Mouse (Mus musculus): ENCODE measurements around the gene Npm1. TPM values are rescaled to one million over a fixed set of nuclear protein-coding genes. Genes with fewer than 3 reads are reported as not detected.

Npm1 gene
- polyA plus RNA-seq, 1 experiment from 2014 or later: 908 TPM

DNA sequence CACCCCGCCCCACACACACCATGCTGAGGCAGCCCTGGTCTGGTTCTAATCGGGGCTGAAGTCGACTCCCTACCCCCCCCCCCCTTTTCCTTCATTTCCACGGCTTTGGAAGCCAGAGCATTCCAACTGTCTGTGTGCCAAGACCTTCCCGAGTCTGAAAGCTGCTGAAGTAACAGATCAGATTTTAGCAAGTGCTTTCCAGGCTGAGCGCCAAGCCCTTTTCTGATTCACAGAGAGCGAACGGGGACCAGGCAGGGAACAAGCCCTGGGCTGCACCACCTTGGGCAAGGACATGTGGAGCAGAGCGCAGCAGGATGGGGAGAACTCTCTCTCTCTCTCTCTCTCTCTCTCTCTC is 16.9 kb downstream of the Npm1 start:
- ChIA-PET CTCF (no interaction called here), POLR2A (interaction anchor here (0.7 kb wide), 1 partner anchor 30 kb away, joined by 8 read pairs; no protein-coding TSS in a partner anchor)
- in situ Hi-C loops (cut with MboI; ENCODE audit: low pct_unique_long_range_greater_than_20kb): loop anchor here (10.0 kb wide), 1 partner anchor 521 kb away; no protein-coding TSS in a partner anchor
- ATAC-seq (no peak), DNase-seq (ENCODE audit: low read depth, low spot score) (peak; percentile 63)
- no peak for TF ChIP-seq CTCF (IDR thresholded peaks at IDR 0.05)
- H3K27me3 ChIP-seq: no peaks in the 10 kb centered on the region

- in situ Hi-C loops (cut with MboI; ENCODE audit: low pct_unique_long_range_greater_than_20kb): loop anchor here (10.0 kb wide), 1 partner anchor 521 kb away; no protein-coding TSS in a partner anchor
- ATAC-seq: no peak
- no peak for DNase-seq (ENCODE audit: low read depth, low spot score)
- CTCF ChIA-PET: no interaction called here
- POLR2A ChIA-PET: no interaction called here
- TF ChIP-seq CTCF (IDR thresholded peaks at IDR 0.05): no peak
- H3K27me3 ChIP-seq: no peaks in the 10 kb centered on the region
Measured at GRCm38 (mm10) chr11:33145201-33146142, 17.5 kb downstream of the Npm1 start.

DNA sequence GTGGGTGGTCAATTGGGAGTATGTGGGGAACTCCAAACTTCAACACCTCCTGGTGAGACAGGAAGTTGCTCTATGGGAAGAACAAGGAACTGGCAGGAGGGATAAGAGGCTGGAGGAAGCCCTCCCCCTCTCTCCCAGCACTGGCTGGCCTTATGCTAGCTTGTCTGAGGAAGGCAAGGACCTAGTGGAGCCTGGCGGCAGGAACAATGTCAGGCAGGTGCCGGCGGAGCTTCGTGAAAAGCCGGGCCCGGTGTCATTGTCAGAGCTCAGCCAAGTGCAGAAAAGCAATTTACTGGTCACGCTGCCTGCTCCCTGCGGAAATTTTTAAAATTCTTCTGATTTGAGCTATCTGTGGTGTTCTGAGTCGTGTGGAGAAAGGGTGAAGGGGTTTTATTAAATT is 19.1 kb downstream of the Npm1 start:
- POLR2A ChIA-PET: no interaction called here
- ATAC-seq (peak; percentile 52), DNase-seq (ENCODE audit: low read depth, low spot score) (peak; percentile 49)
- TF ChIP-seq CTCF (IDR thresholded peaks at IDR 0.05): no peak
- CTCF ChIA-PET: interaction anchor here (0.9 to 1.0 kb wide), 2 partner anchors 9 to 338 kb away, joined by 3 read pairs; no protein-coding TSS in a partner anchor
- in situ Hi-C loops (cut with MboI; ENCODE audit: low pct_unique_long_range_greater_than_20kb): loop anchor here (5.0 to 10.0 kb wide), 2 partner anchors 427 to 519 kb away; no protein-coding TSS in a partner anchor
- H3K27me3 ChIP-seq: no peaks in the 10 kb centered on the region

DNA sequence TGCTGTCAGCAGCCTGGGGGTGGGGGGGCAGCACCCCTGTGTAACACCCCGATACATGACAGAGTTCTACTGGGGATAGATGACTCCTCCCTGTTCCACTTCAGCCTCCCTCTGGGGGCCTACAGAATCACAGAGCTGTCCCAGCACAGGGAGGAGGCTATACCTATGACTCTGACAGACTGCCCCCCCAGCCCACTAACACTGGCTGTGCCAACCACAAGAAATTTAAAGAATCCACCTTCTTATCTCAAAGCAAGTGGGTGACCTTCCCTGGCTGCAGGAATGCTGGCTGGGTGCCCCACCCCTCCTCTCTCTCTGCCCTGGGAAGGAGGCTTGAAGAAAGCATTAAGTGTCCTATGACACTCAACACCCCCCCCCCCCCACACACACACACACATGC is 20.2 kb downstream of the Npm1 start:
- in situ Hi-C loops (cut with MboI; ENCODE audit: low pct_unique_long_range_greater_than_20kb): loop anchor here (5.0 to 10.0 kb wide), 2 partner anchors 426 to 518 kb away; no protein-coding TSS in a partner anchor
- DNase-seq (ENCODE audit: low read depth, low spot score): no peak
- POLR2A ChIA-PET: interaction anchor here (1.0 kb wide), 1 partner anchor 16 kb away, joined by 6 read pairs; no protein-coding TSS in a partner anchor
- no peak for TF ChIP-seq CTCF (IDR thresholded peaks at IDR 0.05)
- ATAC-seq: peak; percentile 19
- CTCF ChIA-PET: interaction anchor here (0.9 to 1.0 kb wide), 2 partner anchors 10 to 422 kb away, joined by 3 read pairs; no protein-coding TSS in a partner anchor
- H3K27me3 ChIP-seq: no peaks in the 10 kb centered on the region

GRCm38 (mm10) chr11:33140111-33140460 is 22.9 kb downstream of the Npm1 start:
- in situ Hi-C loops (cut with MboI; ENCODE audit: low pct_unique_long_range_greater_than_20kb): loop anchor here (5.0 to 10.0 kb wide), 2 partner anchors 423 to 515 kb away; no protein-coding TSS in a partner anchor
- no peaks in the 10 kb centered on the region for H3K27me3 ChIP-seq
- CTCF ChIA-PET: interaction anchor here (0.6 to 1.1 kb wide), 2 partner anchors 9 to 479 kb away, joined by 3 read pairs; no protein-coding TSS in a partner anchor
- DNase-seq (ENCODE audit: low read depth, low spot score): no peak
- no peak for TF ChIP-seq CTCF (IDR thresholded peaks at IDR 0.05)
- ATAC-seq: no peak
- POLR2A ChIA-PET: no interaction called here

DNA sequence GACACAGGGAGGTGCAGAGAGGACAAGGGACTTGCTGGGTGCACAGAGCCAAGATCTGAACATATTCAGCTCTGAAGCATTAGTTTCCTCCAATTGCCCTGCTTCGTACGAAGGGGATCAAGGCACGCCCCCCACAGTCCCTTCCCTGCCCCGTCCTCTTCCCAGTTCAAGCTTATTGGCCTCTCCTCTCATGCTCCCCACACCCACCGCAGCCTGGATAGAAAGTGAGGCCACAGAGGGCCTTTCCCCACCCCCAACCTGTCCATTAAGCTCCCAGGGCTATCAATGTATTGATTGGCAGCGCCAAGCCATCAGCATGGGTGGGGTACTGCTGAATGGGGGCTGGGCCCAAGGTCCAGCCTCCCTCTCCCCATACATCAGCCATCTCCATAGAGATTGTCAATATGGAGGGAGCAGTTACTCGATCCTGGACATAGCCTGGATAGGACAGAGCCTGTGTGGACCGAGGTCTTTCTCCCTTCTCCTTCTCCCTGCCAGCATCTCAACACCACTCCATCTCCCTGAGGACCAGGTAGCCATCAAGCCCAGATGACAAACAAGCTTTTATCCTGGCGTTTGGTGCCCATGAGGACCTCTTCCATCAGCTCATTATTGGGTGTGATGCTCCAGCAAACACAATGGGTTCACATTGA is 23.4 kb downstream of the Npm1 start:
- ATAC-seq (no peak), DNase-seq (ENCODE audit: low read depth, low spot score) (no peak)
- no peak for TF ChIP-seq CTCF (IDR thresholded peaks at IDR 0.05)
- ChIA-PET POLR2A (no interaction called here), CTCF (interaction anchor here (1.1 kb wide), 1 partner anchor 9 kb away, joined by 3 read pairs; no protein-coding TSS in a partner anchor)
- no peaks in the 10 kb centered on the region for H3K27me3 ChIP-seq
- in situ Hi-C loops (cut with MboI; ENCODE audit: low pct_unique_long_range_greater_than_20kb): loop anchor here (5.0 to 10.0 kb wide), 2 partner anchors 422 to 515 kb away; no protein-coding TSS in a partner anchor

GRCm38 (mm10) chr11:33138686-33139085 is 24.3 kb downstream of the Npm1 start:
- ATAC-seq (no peak), DNase-seq (ENCODE audit: low read depth, low spot score) (no peak)
- CTCF ChIA-PET: no interaction called here
- H3K27me3 ChIP-seq: no peaks in the 10 kb centered on the region
- TF ChIP-seq CTCF (IDR thresholded peaks at IDR 0.05): no peak
- in situ Hi-C loops (cut with MboI; ENCODE audit: low pct_unique_long_range_greater_than_20kb): no loop called here
- POLR2A ChIA-PET: no interaction called here

GRCm38 (mm10) chr11:33134391-33134986 is 28.5 kb downstream of the Npm1 start:
- ChIA-PET POLR2A (no interaction called here), CTCF (interaction anchor here (1.0 to 1.6 kb wide), 2 partner anchors 14 to 37 kb away, joined by 4 to 6 read pairs; no protein-coding TSS in a partner anchor)
- ATAC-seq (no peak), DNase-seq (ENCODE audit: low read depth, low spot score) (no peak)
- in situ Hi-C loops (cut with MboI; ENCODE audit: low pct_unique_long_range_greater_than_20kb): no loop called here
- no peaks in the 10 kb centered on the region for H3K27me3 ChIP-seq
- no peak for TF ChIP-seq CTCF (IDR thresholded peaks at IDR 0.05)

- ChIA-PET POLR2A (no interaction called here), CTCF (interaction anchor here (1.6 kb wide), 1 partner anchor 12 kb away, joined by 6 read pairs; no protein-coding TSS in a partner anchor)
- in situ Hi-C loops (cut with MboI; ENCODE audit: low pct_unique_long_range_greater_than_20kb): no loop called here
- H3K27me3 ChIP-seq: no peaks in the 10 kb centered on the region
- no peak for TF ChIP-seq CTCF (IDR thresholded peaks at IDR 0.05)
- ATAC-seq (no peak), DNase-seq (ENCODE audit: low read depth, low spot score) (no peak)
Measured at GRCm38 (mm10) chr11:33132619-33133338, 30.2 kb downstream of the Npm1 start.
